Mouse (Mus musculus) heart, embryonic 12.5 days (tissue): ENCODE measurements around the gene F2rl1. TPM values are rescaled to one million over a fixed set of nuclear protein-coding genes. Genes with fewer than 3 reads are reported as not detected.

ENCODE experiments used
- polyA plus RNA-seq: library from polyadenylated mRNA; unstranded; fragments of >200 nt; fragmentation: Nextera tagmentation; extraction: Ambion mirVana; gene quantifications from 2 replicates; pipeline ENCODE4 v1.2.1, GENCODE M21; 2016

Gene F2rl1
- polyA plus RNA-seq, 1 experiment from 2014 or later, result not detected

Other genes with a start within 250 kb of the F2rl1 start
- 60.0 and 64.3 TPM in 2 replicates for gene Zbed3, start 201.6 kb downstream of the F2rl1 start, polyA plus RNA-seq
- gene Aggf1, start 149.9 kb downstream of the F2rl1 start, polyA plus RNA-seq, result 30.3 and 31.6 TPM in 2 replicates
- gene Crhbp, start 80.3 kb downstream of the F2rl1 start, polyA plus RNA-seq, result 0.17 and 0.18 TPM in 2 replicates
- not detected in 2 replicates for gene S100z, start 46.5 kb downstream of the F2rl1 start, polyA plus RNA-seq
- gene F2r, start 93.3 kb upstream of the F2rl1 start, polyA plus RNA-seq, result 184 and 192 TPM in 2 replicates
- 1.9 and 2.2 TPM in 2 replicates for gene F2rl2, start 171.6 kb upstream of the F2rl1 start, polyA plus RNA-seq